Mouse (Mus musculus): ENCODE data around the gene Pdcd10. TPM values are rescaled to one million over a fixed set of nuclear protein-coding genes. Genes with fewer than 3 reads are reported as not detected.
A peak's percentile ranks its signal among the peaks of the same experiment; 100 is the strongest.

Pdcd10 gene
- total RNA-seq (2021): 10 to 100 TPM; 78.2 to 84.9 TPM
- long read RNA-seq, experiment 1, transcript Pdcd10-205 (8 exons, 1,927 nt): major isoform, 58 of 62 reads
- long read RNA-seq, experiment 1, partial matches to known transcripts: 2 of 62 reads
- long read RNA-seq, experiment 1, other reads (novel, unspliced or antisense): 2 of 62 reads
- long read RNA-seq, experiment 2, transcript Pdcd10-205 (8 exons, 1,927 nt): major isoform, 62 of 66 reads
- long read RNA-seq, experiment 2, partial matches to known transcripts: 3 of 66 reads
- long read RNA-seq, experiment 2, other reads (novel, unspliced or antisense): 1 of 66 reads

- peak; percentile 92 to 98 for DNase-seq (ENCODE audit: low spot score in 2 of 2)
Observed at GRCm38 (mm10) chr3:75556695-75557291, at the start of gene Pdcd10. Pdcd10 (minus strand) TSS chr3:75556856.

GRCm38 (mm10) chr3:75584898-75585297 is 28.2 kb upstream of the Pdcd10 start:
- DNase-seq (ENCODE audit: low spot score in 2 of 2): no peak

- DNase-seq (ENCODE audit: low spot score in 2 of 2): no peak
Observed at GRCm38 (mm10) chr3:75583293-75583692, 26.6 kb upstream of the Pdcd10 start.

- no peak for DNase-seq (ENCODE audit: low spot score in 2 of 2)
Observed at GRCm38 (mm10) chr3:75579352-75579751, 22.7 kb upstream of the Pdcd10 start.

- no peak for DNase-seq (ENCODE audit: low spot score in 2 of 2)
Observed at GRCm38 (mm10) chr3:75575582-75575981, 18.9 kb upstream of the Pdcd10 start.

- DNase-seq (ENCODE audit: low spot score in 2 of 2): no peak
Observed at GRCm38 (mm10) chr3:75574074-75574473, 17.4 kb upstream of the Pdcd10 start.

- DNase-seq (ENCODE audit: low spot score in 2 of 2): peak; percentile 52 to 72
Observed at GRCm38 (mm10) chr3:75557292-75557691, 636 bp upstream of the Pdcd10 start, which contains the start of gene Serpini1. Serpini1 (plus strand) TSS chr3:75557547.

- no peak for DNase-seq (ENCODE audit: low spot score in 2 of 2)
Observed at GRCm38 (mm10) chr3:75556121-75556694, 448 bp downstream of the Pdcd10 start.

- no peak for DNase-seq (ENCODE audit: low spot score in 2 of 2)
Observed at GRCm38 (mm10) chr3:75551248-75551647, 5.4 kb downstream of the Pdcd10 start.

- DNase-seq (ENCODE audit: low spot score in 2 of 2): no peak
Observed at GRCm38 (mm10) chr3:75544287-75544686, 12.4 kb downstream of the Pdcd10 start.

- no peak for DNase-seq (ENCODE audit: low spot score in 2 of 2)
Observed at GRCm38 (mm10) chr3:75542852-75543251, 13.8 kb downstream of the Pdcd10 start.

- DNase-seq (ENCODE audit: low spot score in 2 of 2): no peak
Observed at GRCm38 (mm10) chr3:75541259-75541658, 15.4 kb downstream of the Pdcd10 start.

GRCm38 (mm10) chr3:75534045-75534834 is 22.4 kb downstream of the Pdcd10 start:
- no peak for DNase-seq (ENCODE audit: low spot score in 2 of 2)

GRCm38 (mm10) chr3:75531074-75531473 is 25.6 kb downstream of the Pdcd10 start:
- DNase-seq (ENCODE audit: low spot score in 2 of 2): no peak

- no peak for DNase-seq (ENCODE audit: low spot score in 2 of 2)
Observed at GRCm38 (mm10) chr3:75522527-75522926, 34.1 kb downstream of the Pdcd10 start.

GRCm38 (mm10) chr3:75521314-75521713 is 35.3 kb downstream of the Pdcd10 start:
- DNase-seq (ENCODE audit: low spot score in 2 of 2): no peak

- no peak for DNase-seq (ENCODE audit: low spot score in 2 of 2)
Observed at GRCm38 (mm10) chr3:75517631-75518250, 38.9 kb downstream of the Pdcd10 start.

GRCm38 (mm10) chr3:75498961-75499960 is 57.4 kb downstream of the Pdcd10 start:
- no peak for DNase-seq (ENCODE audit: low spot score in 2 of 2)

- DNase-seq (ENCODE audit: low spot score in 2 of 2): no peak
Observed at GRCm38 (mm10) chr3:75492913-75493312, 63.7 kb downstream of the Pdcd10 start.

- DNase-seq (ENCODE audit: low spot score in 2 of 2): no peak
Observed at GRCm38 (mm10) chr3:75482056-75482455, 74.6 kb downstream of the Pdcd10 start, which contains the start of gene Wdr49. Wdr49 (minus strand) TSS chr3:75482156.

Data from adrenal gland, postnatal 4 days (tissue).